Mouse (Mus musculus) liver, postnatal 0 days (tissue): ENCODE measurements at regions not wholly inside any gene's neighbourhood (a gene's known extent, or its start where the extent isn't known, plus 50 kb on each side); places are given as distances from the start of the nearest gene placed in this dataset.
"Not testable (repeated sequence)": the region's sequence is repeated elsewhere in the genome, so short reads cannot be mapped to it uniquely, and the experiment has no call there.

Source experiments
- ATAC-seq: fragments of 200-750 bp; cut with Nextera tagmentation; 2 replicates; pipeline ENCODE4 v1.8.0; 2017; ENCODE audit warnings: mild to moderate bottlenecking, moderate library complexity
- DNase-seq: peaks from one replicate; pipeline ENCODE4 v3.0.0-alpha.2; 2016
- H3K27ac ChIP-seq: fragments of 300-500 bp; sonication (generic); 2 replicates; pipeline ENCODE4 v1.5.1; 2014; ENCODE audit warnings: antibody characterized with exemption, moderate library complexity, mild to moderate bottlenecking, low read depth
- H3K27me3 ChIP-seq: fragments of 300-500 bp; sonication (generic); 2 replicates; pipeline ENCODE4 v1.6.1; 2014; ENCODE audit warnings: low read length, control low read depth, mixed read lengths; ENCODE audit not compliant: insufficient read depth
- H3K36me3 ChIP-seq: fragments of 300-500 bp; sonication (generic); replicated peaks from 2 replicates; pipeline ENCODE4 v1.6.1; 2014; ENCODE audit warnings: mild to moderate bottlenecking, control low read depth, low read length, moderate library complexity, mixed read lengths; ENCODE audit not compliant: insufficient read depth
- H3K4me1 ChIP-seq: fragments of 300-500 bp; sonication (generic); 2 replicates; pipeline ENCODE4 v1.6.1; 2014; ENCODE audit warnings: antibody characterized with exemption, mild to moderate bottlenecking, control low read depth; ENCODE audit not compliant: insufficient read depth
- H3K4me2 ChIP-seq: fragments of 300-500 bp; sonication (generic); 2 replicates; pipeline ENCODE4 v1.6.1; 2014; ENCODE audit warnings: low read depth, mild to moderate bottlenecking, low read length, moderate library complexity, mixed read lengths
- H3K4me3 ChIP-seq: fragments of 300-500 bp; sonication (generic); 2 replicates; pipeline ENCODE4 v1.5.1; 2014; ENCODE audit warnings: low read depth, low read length
- H3K9ac ChIP-seq: fragments of 300-500 bp; sonication (generic); replicated peaks from 2 replicates; pipeline ENCODE4 v1.6.1; 2014; ENCODE audit warnings: mild to moderate bottlenecking, moderate library complexity
- H3K9me3 ChIP-seq: fragments of 300-500 bp; sonication (generic); 2 replicates; pipeline ENCODE4 v1.6.1; 2016; ENCODE audit warnings: mild to moderate bottlenecking, control low read depth, low read length, mixed read lengths
- CTCF ChIP-seq: sonication (generic); IDR thresholded peaks from 2 replicates; pipeline ENCODE4 v1.5.1; 2016; ENCODE audit warnings: antibody characterized with exemption, low read depth
- EP300 ChIP-seq: IDR thresholded peaks from 2 replicates; pipeline ENCODE4 v1.6.1; 2016; ENCODE audit warnings: antibody characterized with exemption, low read depth, mild to moderate bottlenecking
- WGBS: fragments of 180-500 bp; shearing (Covaris S2); extraction: QIAGEN DNeasy Blood & Tissue Kit; methylation state at CpG from one replicate; pipeline ENCODE4 v1.1.7; 2014; ENCODE audit not compliant: insufficient replicate concordance; 5-methylcytosine and 5-hydroxymethylcytosine counted together

DNA sequence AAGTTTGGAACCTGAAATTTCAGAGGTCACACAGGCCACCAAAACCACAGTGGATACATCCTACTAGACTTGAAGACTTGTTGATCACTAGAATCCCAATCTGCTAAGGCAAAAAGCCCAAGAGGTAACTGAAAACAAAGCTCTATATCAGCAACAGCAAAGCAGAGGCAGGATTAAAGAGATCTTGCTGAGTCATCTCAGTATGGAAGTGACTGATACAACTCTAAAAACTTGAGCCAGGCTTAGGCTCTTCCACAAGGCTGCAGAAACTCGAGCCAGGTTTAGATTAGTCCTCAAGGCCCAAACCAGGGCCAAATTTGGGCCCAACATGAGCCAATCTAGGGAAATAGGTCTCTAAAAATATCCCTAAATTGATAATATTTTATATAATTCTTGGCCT is 56.2 kb downstream of the Speer3 start:
- 40% methylated on average over 1 of the region's 1 CpGs for WGBS
- Histone ChIP-seq H3K27ac (no peak overlapping the region), H3K9ac (no peak overlapping the region), H3K36me3 (no peaks in the 10 kb centered on the region), H3K27me3 (no peaks in the 10 kb centered on the region), H3K4me1 (no peaks in the 10 kb centered on the region), H3K4me2 (no peak overlapping the region), H3K9me3 (no peaks in the 10 kb centered on the region; the same call in 1 of the 2 replicates), H3K4me3 (no peak overlapping the region)
- ATAC-seq (no peak), DNase-seq (no peak)
- TF ChIP-seq CTCF (no peak), EP300 (no peak)

DNA sequence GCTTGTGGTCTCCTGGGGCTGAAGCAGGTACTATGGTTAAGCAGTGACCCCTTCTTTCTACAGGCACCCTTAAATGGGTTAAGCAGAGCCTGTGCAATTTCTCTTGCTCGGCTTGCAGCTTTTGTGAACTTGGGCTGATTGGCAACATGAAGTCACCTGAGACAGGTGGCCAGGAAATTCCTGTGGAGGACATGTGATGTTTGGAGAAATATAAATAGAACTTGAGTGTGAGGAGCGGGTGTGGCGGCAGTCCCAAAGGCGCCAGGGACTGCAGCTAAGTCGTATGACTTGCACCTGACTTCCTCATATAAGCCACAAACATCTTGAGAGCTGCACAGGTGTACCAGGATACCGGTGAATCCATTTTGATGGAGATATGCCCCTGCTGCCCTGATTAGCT is 88.8 kb downstream of the Speer3 start:
- not testable (repeated sequence) for DNase-seq, H3K9ac ChIP-seq, ATAC-seq, H3K4me3 ChIP-seq, H3K27ac ChIP-seq, H3K9me3 ChIP-seq, H3K27me3 ChIP-seq, H3K36me3 ChIP-seq, H3K4me1 ChIP-seq, H3K4me2 ChIP-seq
- WGBS = 79% methylated on average over 5 of the region's 6 CpGs

DNA sequence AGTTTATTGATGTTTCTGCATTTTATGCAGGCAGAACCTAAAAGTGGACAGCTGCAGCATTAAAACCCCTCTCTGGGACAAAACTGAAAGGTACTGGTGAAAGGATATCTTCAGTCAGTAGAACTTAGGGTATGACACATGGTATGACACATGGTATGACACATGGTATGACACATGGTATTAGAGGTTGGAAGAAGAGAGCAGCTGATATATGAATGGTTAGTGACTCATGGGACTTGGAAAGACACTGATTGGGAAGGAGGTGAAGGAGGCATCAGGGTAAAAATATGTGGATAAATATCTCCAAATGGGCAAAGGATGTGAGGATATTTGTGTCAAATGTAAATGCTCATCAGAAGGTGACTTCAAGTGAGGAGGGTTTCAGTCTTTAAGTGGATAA is 97.0 kb downstream of the Speer3 start:
- no peak for DNase-seq
- H3K27ac ChIP-seq = no peak overlapping the region
- TF ChIP-seq CTCF (no peak), EP300 (no peak)
- no peak overlapping the region for H3K4me2 ChIP-seq
- ATAC-seq = no peak
- no peaks in the 10 kb centered on the region for H3K4me1 ChIP-seq
- no peak overlapping the region for H3K4me3 ChIP-seq
- H3K9ac ChIP-seq = no peak overlapping the region
- H3K9me3 ChIP-seq = no peaks in the 10 kb centered on the region
- no peaks in the 10 kb centered on the region for H3K36me3 ChIP-seq
- no peaks in the 10 kb centered on the region for H3K27me3 ChIP-seq

- Histone ChIP-seq H3K36me3 (no peaks in the 10 kb centered on the region), H3K4me3 (no peak overlapping the region), H3K27ac (no peak overlapping the region), H3K27me3 (no peaks in the 10 kb centered on the region), H3K4me2 (no peak overlapping the region), H3K9me3 (no peaks in the 10 kb centered on the region), H3K9ac (no peak overlapping the region), H3K4me1 (no peaks in the 10 kb centered on the region)
- DNase-seq (no peak), ATAC-seq (no peak)
- WGBS = 63% methylated on average over 3 of the region's 3 CpGs
- TF ChIP-seq CTCF (no peak), EP300 (no peak)
Observed at GRCm38 (mm10) chr5:13908257-13908656, 116.8 kb upstream of the Sema3e start.

DNA sequence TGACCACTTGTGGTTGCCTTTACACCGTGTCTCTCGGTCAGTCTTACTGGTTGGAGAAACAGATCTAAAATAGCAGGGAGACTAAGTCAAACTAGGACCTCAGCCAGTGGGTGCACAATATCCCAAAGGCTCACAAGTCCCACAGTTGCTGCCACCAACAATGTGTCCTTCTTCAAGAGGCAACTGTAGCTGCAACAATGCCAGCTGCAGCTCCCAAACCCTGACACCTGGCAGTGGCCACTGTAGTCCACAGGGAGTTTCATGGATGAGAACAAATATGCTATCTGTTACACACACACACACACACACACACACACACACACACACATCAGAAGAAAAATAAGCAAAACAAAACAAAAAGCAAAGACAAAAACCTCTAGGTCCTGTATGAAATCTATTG is 107.7 kb upstream of the Sema3e start:
- Histone ChIP-seq H3K9ac (no peak overlapping the region), H3K9me3 (no peaks in the 10 kb centered on the region), H3K4me1 (no peaks in the 10 kb centered on the region), H3K27me3 (no peaks in the 10 kb centered on the region), H3K4me2 (no peak overlapping the region), H3K27ac (no peak overlapping the region), H3K36me3 (no peaks in the 10 kb centered on the region), H3K4me3 (no peak overlapping the region)
- TF ChIP-seq EP300 (no peak), CTCF (no peak)
- no peak for DNase-seq
- WGBS = 81% methylated on average over 2 of the region's 2 CpGs
- ATAC-seq = no peak

GRCm38 (mm10) chr5:13922295-13922694 is 102.8 kb upstream of the Sema3e start:
- ATAC-seq = no peak
- no peak overlapping the region for H3K4me3 ChIP-seq
- 74% methylated on average over 4 of the region's 4 CpGs for WGBS
- no peak for DNase-seq
- no peak overlapping the region for H3K4me2 ChIP-seq
- H3K27me3 ChIP-seq = no peaks in the 10 kb centered on the region
- no peaks in the 10 kb centered on the region for H3K36me3 ChIP-seq
- H3K4me1 ChIP-seq = no peaks in the 10 kb centered on the region
- no peak overlapping the region for H3K9ac ChIP-seq
- H3K9me3 ChIP-seq = no peaks in the 10 kb centered on the region
- no peak for TF ChIP-seq CTCF
- TF ChIP-seq EP300 = no peak
- H3K27ac ChIP-seq = no peak overlapping the region

GRCm38 (mm10) chr5:13931011-13931410 is 94.1 kb upstream of the Sema3e start:
- no peak overlapping the region for H3K9ac ChIP-seq
- H3K36me3 ChIP-seq = no peaks in the 10 kb centered on the region
- no peak overlapping the region for H3K27ac ChIP-seq
- DNase-seq (no peak), ATAC-seq (no peak)
- no peak for TF ChIP-seq CTCF
- TF ChIP-seq EP300 = no peak
- 35% methylated on average over 2 of the region's 2 CpGs for WGBS
- H3K4me2 ChIP-seq = no peak overlapping the region
- no peak overlapping the region for H3K4me3 ChIP-seq
- no peaks in the 10 kb centered on the region for H3K4me1 ChIP-seq
- H3K9me3 ChIP-seq = no peaks in the 10 kb centered on the region
- H3K27me3 ChIP-seq = no peaks in the 10 kb centered on the region
